Mouse (Mus musculus) small intestine, adult 2 months (tissue): ENCODE data around the gene Gm10073. TPM values are rescaled to one million over a fixed set of nuclear protein-coding genes. Genes with fewer than 3 reads are reported as not detected.
A peak's percentile ranks its signal among the peaks of the same experiment; 100 is the strongest.

Source experiments
- H3K27ac ChIP-seq: fragments of 200-500 bp; 2 replicates; pipeline ENCODE4 v1.5.1; 2012; ENCODE audit warnings: low read depth, low read length, control low read depth, inconsistent platforms; ENCODE audit not compliant: insufficient read depth
- H3K27me3 ChIP-seq: fragments of 200-500 bp; 2 replicates; pipeline ENCODE4 v1.6.1; 2012; ENCODE audit warnings: mild to moderate bottlenecking, moderate library complexity, low read length, inconsistent platforms; ENCODE audit not compliant: control insufficient read depth, insufficient read depth
- H3K36me3 ChIP-seq: fragments of 200-500 bp; 2 replicates; pipeline ENCODE4 v1.6.1; 2012; ENCODE audit warnings: mild to moderate bottlenecking, low read length, control low read depth, inconsistent platforms; ENCODE audit not compliant: control insufficient read depth, insufficient read depth
- H3K4me1 ChIP-seq: fragments of 200-500 bp; 2 replicates; pipeline ENCODE4 v1.6.1; 2012; ENCODE audit warnings: low read length, inconsistent platforms, mixed read lengths; ENCODE audit not compliant: control insufficient read depth, insufficient read depth, insufficient read length
- H3K4me3 ChIP-seq: fragments of 200-500 bp; 2 replicates; pipeline ENCODE4 v1.5.1; 2012; ENCODE audit warnings: low read depth, mild to moderate bottlenecking, control low read depth, inconsistent platforms, low read length, moderate library complexity
- CTCF ChIP-seq: fragments of 200-500 bp; IDR thresholded peaks from 2 replicates; pipeline ENCODE4 v1.5.1; 2012; ENCODE audit warnings: low read depth, mild to moderate bottlenecking, control low read depth, inconsistent platforms, low read length, moderate library complexity, mixed read lengths; ENCODE audit not compliant: insufficient replicate concordance, insufficient read length; ENCODE audit errors: extremely low read depth
- POLR2A ChIP-seq: fragments of 200-500 bp; IDR thresholded peaks from 2 replicates; pipeline ENCODE4 v1.6.1; 2012; ENCODE audit warnings: low read depth, mild to moderate bottlenecking, control low read depth, inconsistent platforms, low read length, moderate library complexity
- WGBS: fragments of 180-500 bp; shearing (Covaris S2); methylation state at CpG from one replicate; pipeline ENCODE4 v1.1.7; 2018; 5-methylcytosine and 5-hydroxymethylcytosine counted together
- polyA plus RNA-seq: library from polyadenylated mRNA; depleted of rRNA; stranded (reverse); fragments of >200 nt; gene quantifications from 2 replicates; pipeline ENCODE4 v1.2.3, GENCODE M21; 2012

The Gm10073 gene
- polyA plus RNA-seq, 1 experiment: 78.0 TPM

GRCm38 (mm10) chr8:106563691-106564182, 9.5 kb downstream of the Gm10073 start:
- no peak for TF ChIP-seq CTCF
- TF ChIP-seq POLR2A: no peak
- whole genome bisulfite sequencing: 60% methylated on average over 3 of the region's 3 CpGs
- peaks cover 20% of the 10 kb centered on the region for H3K4me1 ChIP-seq
- peak overlapping the region; percentile 23 for H3K27ac ChIP-seq
- H3K36me3 ChIP-seq: no peaks in the 10 kb centered on the region
- no peaks in the 10 kb centered on the region for H3K27me3 ChIP-seq
- H3K4me3 ChIP-seq: no peak overlapping the region

- WGBS: 11% methylated on average over 21 of the region's 21 CpGs
- H3K36me3 ChIP-seq: no peaks in the 10 kb centered on the region
- H3K27me3 ChIP-seq: no peaks in the 10 kb centered on the region
- no peak overlapping the region for H3K4me3 ChIP-seq
- H3K27ac ChIP-seq: peak overlapping the region; percentile 14; the same call in 1 of the 2 replicates
- H3K4me1 ChIP-seq: peaks cover 20% of the 10 kb centered on the region
- TF ChIP-seq POLR2A (0 out of 2 replicates have a peak, but pooled peaks have one; percentile 18), CTCF (peak; percentile 94)
Observed at GRCm38 (mm10) chr8:106561097-106561865, 12.0 kb downstream of the Gm10073 start.

DNA sequence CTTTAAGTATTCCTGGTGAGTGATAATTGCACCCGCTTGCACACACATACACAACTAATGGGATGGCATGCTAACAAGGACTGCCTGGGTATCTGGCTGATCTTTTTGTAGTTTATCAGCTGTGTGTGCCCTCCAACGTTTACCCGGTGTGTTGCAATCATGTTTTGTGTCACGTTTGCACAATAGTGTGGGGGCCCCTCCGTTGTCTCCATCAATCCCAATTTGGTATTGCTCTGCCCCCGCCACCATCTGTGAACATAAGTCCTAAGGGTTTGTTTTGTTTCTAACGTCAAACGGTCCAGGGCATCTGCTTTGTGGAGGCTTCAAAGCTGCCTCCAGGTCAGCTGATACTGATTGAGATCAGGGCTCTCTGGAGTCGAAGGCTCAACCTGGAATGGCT, 13.4 kb downstream of the Gm10073 start:
- Histone ChIP-seq H3K4me3 (no peak overlapping the region), H3K27me3 (no peaks in the 10 kb centered on the region), H3K4me1 (peaks cover 20% of the 10 kb centered on the region), H3K27ac (no peak overlapping the region), H3K36me3 (no peaks in the 10 kb centered on the region)
- TF ChIP-seq POLR2A: no peak
- WGBS: 52% methylated on average over 9 of the region's 9 CpGs

DNA sequence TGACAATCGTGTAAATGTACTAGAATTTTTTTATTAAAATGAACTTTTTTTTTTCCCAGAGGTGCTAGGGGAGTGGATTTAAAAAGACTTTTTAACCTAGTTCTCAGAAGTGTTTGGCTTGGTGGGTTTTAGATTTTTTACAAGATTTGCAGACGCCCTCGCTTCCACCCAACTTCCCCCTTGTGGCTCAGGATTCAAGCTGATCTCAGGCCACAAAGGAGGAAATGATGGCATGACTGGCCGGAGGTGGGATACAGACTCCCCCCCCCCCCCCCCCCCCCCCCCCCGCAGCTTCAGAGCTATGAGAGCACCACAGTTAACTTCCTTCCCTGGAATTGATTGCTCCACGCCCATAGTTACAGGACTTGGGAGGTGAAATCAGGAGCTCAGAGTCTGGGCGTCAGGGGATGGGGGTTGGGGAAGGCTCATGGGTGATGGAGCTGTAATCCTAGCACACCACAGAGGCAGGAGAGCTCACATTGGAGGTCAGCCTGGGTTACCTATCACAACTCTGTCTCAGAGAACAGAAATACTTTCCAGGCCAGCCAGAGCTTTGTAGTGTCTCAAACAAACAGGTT, 17.1 kb downstream of the Gm10073 start:
- Histone ChIP-seq H3K4me3 (no peak overlapping the region), H3K27ac (no peak overlapping the region), H3K4me1 (peaks cover 2% of the 10 kb centered on the region; the same call in 1 of the 2 replicates), H3K27me3 (no peaks in the 10 kb centered on the region), H3K36me3 (no peaks in the 10 kb centered on the region)
- 46% methylated on average over 7 of the region's 7 CpGs for WGBS
- TF ChIP-seq CTCF: no peak
- TF ChIP-seq POLR2A: no peak

- no peak overlapping the region for H3K4me3 ChIP-seq
- H3K27ac ChIP-seq: no peak overlapping the region
- H3K27me3 ChIP-seq: no peaks in the 10 kb centered on the region
- H3K4me1 ChIP-seq: no peaks in the 10 kb centered on the region
- 97% methylated on average over 5 of the region's 5 CpGs for WGBS
- no peak for TF ChIP-seq POLR2A
- no peak for TF ChIP-seq CTCF
- H3K36me3 ChIP-seq: no peaks in the 10 kb centered on the region
Observed at GRCm38 (mm10) chr8:106554011-106554410, 19.2 kb downstream of the Gm10073 start.

GRCm38 (mm10) chr8:106550906-106551305, 22.4 kb downstream of the Gm10073 start:
- 96% methylated on average over 1 of the region's 1 CpGs for WGBS
- no peak overlapping the region for H3K4me3 ChIP-seq
- no peaks in the 10 kb centered on the region for H3K36me3 ChIP-seq
- TF ChIP-seq POLR2A (no peak), CTCF (no peak)
- H3K27ac ChIP-seq: no peak overlapping the region
- no peaks in the 10 kb centered on the region for H3K27me3 ChIP-seq
- no peaks in the 10 kb centered on the region for H3K4me1 ChIP-seq

DNA sequence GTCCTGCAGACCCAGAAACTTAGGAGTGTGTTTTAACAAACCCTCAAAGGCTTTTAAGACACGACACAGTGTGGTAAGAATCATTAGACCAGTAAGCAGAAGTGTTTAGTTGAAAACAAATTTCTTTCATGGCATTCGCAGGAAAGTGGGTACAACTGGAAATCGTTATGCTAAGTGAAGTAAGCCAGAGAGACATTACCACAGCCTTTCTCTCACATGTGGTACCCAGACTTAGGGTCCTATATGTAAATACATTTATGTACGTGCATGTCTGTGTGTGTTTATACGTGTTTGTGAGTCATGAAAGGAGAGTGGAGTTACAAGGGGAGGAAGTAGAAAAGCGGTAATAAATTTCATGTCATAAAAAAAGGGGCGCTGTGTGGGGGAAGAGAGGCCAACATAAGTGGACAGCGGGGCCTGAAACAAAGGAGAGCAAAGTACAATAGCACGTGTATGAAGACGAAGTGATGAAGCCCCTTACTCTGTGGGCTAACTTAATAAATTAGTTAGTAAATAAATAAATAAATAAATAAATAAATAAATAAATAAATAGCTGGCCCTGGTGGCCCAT, 24.8 kb downstream of the Gm10073 start:
- 33% methylated on average over 10 of the region's 10 CpGs for WGBS
- H3K27me3 ChIP-seq: no peaks in the 10 kb centered on the region
- H3K27ac ChIP-seq: no peak overlapping the region
- H3K4me1 ChIP-seq: no peaks in the 10 kb centered on the region
- H3K4me3 ChIP-seq: no peak overlapping the region
- TF ChIP-seq CTCF (no peak), POLR2A (no peak)
- H3K36me3 ChIP-seq: no peaks in the 10 kb centered on the region
